Mouse (Mus musculus) myocyte (in vitro differentiated cells): ENCODE data around the gene Pole2.

ENCODE experiments used
- CEBPB ChIP-seq: IDR thresholded peaks from 2 replicates; pipeline ENCODE4 v1.6.1; 2011; ENCODE audit warnings: mild to moderate bottlenecking, moderate library complexity; ENCODE audit not compliant: poor library complexity, insufficient read depth, severe bottlenecking
- E2F4 ChIP-seq: IDR thresholded peaks from one replicate; pipeline ENCODE4 v1.6.1; 2011; ENCODE audit warnings: mild to moderate bottlenecking, control low read depth, moderate library complexity; ENCODE audit not compliant: insufficient read depth
- MYOD1 ChIP-seq, 3 experiments: IDR thresholded peaks; one replicate each; pipeline ENCODE4 v1.6.1; 2011; ENCODE audit warnings: control low read depth in 2 of 3, low read depth in 2 of 3, mild to moderate bottlenecking in 2 of 3, moderate library complexity in 1 of 3; ENCODE audit not compliant: insufficient read length in 2 of 3, control insufficient read depth in 1 of 3
- POLR2A ChIP-seq: IDR thresholded peaks from one replicate; pipeline ENCODE4 v1.6.1; 2011; ENCODE audit warnings: low read depth, mild to moderate bottlenecking, control low read depth, moderate library complexity; ENCODE audit not compliant: insufficient read length
- POLR2AphosphoS2 ChIP-seq: IDR thresholded peaks from one replicate; pipeline ENCODE4 v1.6.1; 2011; ENCODE audit warnings: low read depth, control low read depth; ENCODE audit not compliant: insufficient read length
- USF1 ChIP-seq: IDR thresholded peaks from one replicate; pipeline ENCODE4 v1.6.1; 2011; ENCODE audit warnings: low read depth, mild to moderate bottlenecking, control low read depth, moderate library complexity

DNA sequence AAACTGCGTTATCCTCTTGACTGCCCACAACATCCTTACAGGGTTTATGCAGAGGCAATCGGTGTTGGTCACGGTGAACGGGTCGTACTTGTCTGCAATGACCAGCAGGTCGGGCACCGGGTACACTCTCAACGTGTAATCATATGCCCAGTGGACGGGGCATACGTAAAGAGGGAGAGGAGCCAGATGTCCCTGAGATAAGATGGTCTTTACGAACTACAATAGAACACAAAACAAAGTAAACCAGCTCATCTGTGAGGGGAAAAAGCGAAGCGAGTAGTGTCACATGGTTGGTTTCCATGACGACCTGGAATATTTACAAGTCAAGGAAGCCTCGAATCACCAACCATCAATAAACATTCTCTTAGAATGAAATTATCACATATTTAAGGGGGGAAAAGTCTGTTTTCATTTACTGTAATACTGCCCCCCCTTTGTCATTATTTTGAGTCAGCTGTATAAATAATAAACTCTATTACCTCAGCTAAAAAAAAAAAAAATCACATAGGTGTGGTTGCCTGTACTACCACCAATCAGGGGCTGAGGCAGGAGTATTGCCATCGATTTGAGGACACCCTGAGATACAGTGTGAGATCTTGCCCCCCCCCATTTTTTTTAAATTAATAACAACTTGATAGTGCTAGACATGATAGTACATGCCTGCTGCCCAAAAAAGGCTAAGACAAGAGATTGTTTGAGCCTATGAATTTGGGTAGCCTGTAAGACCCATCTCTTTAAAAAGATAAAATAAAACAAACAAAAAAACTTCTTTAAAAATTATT is 23.8 kb downstream of the Pole2 start, which contains the start of gene Gm49384:
- no peak for TF ChIP-seq CEBPB
- TF ChIP-seq POLR2A, result no peak
- no peak for TF ChIP-seq E2F4
- TF ChIP-seq USF1, result no peak
- no peak for TF ChIP-seq MYOD1 (IDR thresholded peaks at IDR 0.05; ENCODE audit: control insufficient read depth in 1 of 3, insufficient read length in 2 of 3, low read depth in 2 of 3)
- TF ChIP-seq POLR2AphosphoS2, result peak; percentile 17
